Mouse (Mus musculus): Measurements from ENCODE around the gene Scaf11. TPM values are rescaled to one million over a fixed set of nuclear protein-coding genes. Genes with fewer than 3 reads are reported as not detected.
A peak's percentile ranks its signal among the peaks of the same experiment; 100 is the strongest.

Scaf11 gene
- total and polyA plus RNA-seq, 2 experiments from 2014 or later = 25.2 to 46.1 TPM

DNA sequence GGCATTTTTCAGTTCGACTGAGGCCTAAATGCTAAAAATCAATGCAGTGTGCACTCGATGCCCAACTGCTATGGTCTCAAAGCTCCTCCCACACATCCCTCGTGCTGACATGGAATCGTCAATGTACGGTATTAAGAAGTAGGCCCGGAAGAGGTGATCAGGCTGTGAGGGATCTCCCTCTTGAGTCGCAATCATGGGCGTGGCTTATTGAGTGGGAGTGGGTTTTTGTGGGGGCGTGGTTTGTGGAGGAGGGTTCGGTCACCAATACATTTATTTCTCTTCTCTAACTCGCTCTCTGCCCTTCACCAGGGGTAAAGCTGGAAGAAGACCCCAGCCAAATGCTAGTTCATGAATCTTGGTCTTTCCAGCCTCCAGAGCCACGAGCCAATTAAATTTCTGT, 17.4 kb upstream of the Scaf11 start:
- no peak overlapping the region for H3K4me2 ChIP-seq (ENCODE audit: low read depth, low read length)
- H3K4me1 ChIP-seq (ENCODE audit: insufficient read depth, low read length) = no peaks in the 10 kb centered on the region
- H3K4me3 ChIP-seq (ENCODE audit: low read length) = no peak overlapping the region
- H3K27ac ChIP-seq = no peak overlapping the region
- 91% methylated on average over 12 of the region's 12 CpGs for WGBS
- no peak overlapping the region for H3K9ac ChIP-seq (replicated peaks; ENCODE audit: low read length)
- H3K9me3 ChIP-seq (ENCODE audit: low read length) = no peaks in the 10 kb centered on the region
- no peak for TF ChIP-seq CTCF (IDR thresholded peaks at IDR 0.05; ENCODE audit: low read depth)
- H3K27me3 ChIP-seq (ENCODE audit: insufficient read depth, low read length) = no peaks in the 10 kb centered on the region
- DNase-seq (ENCODE audit: low spot score) (no peak), ATAC-seq (no peak)
- H3K36me3 ChIP-seq (ENCODE audit: insufficient read depth, low read length) = no peaks in the 10 kb centered on the region

DNA sequence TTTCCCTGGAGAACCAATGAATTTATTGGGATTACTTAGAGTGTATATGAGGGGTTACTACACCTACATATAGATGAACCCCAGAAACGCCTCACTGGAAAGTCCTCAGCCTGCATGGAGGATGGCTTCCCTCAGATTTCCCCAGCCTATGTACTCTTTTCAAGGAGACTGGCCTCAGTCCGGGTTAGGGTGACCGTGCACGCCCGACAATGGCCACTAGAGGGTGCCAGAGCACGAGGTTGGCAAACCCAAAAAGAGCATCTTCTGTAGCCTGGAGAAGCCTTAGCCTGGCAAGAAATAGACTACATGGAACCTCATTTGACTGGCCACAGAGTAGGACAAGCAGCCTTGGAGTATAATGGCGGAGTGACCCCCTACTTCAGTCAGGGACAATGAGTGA, 15.7 kb upstream of the Scaf11 start:
- no peak overlapping the region for H3K9ac ChIP-seq (replicated peaks; ENCODE audit: low read length)
- H3K27me3 ChIP-seq (ENCODE audit: insufficient read depth, low read length) = no peaks in the 10 kb centered on the region
- TF ChIP-seq CTCF (IDR thresholded peaks at IDR 0.05; ENCODE audit: low read depth) = peak; percentile 94
- no peak overlapping the region for H3K4me3 ChIP-seq (ENCODE audit: low read length)
- H3K4me1 ChIP-seq (ENCODE audit: insufficient read depth, low read length) = no peaks in the 10 kb centered on the region
- no peaks in the 10 kb centered on the region for H3K36me3 ChIP-seq (ENCODE audit: insufficient read depth, low read length)
- H3K27ac ChIP-seq = no peak overlapping the region
- 9% methylated on average over 7 of the region's 7 CpGs for WGBS
- peak; percentile 62; the same call in 1 of the 2 replicates for ATAC-seq
- no peaks in the 10 kb centered on the region for H3K9me3 ChIP-seq (ENCODE audit: low read length)
- peak; percentile 84 for DNase-seq (ENCODE audit: low spot score)
- H3K4me2 ChIP-seq (ENCODE audit: low read depth, low read length) = no peak overlapping the region

DNA sequence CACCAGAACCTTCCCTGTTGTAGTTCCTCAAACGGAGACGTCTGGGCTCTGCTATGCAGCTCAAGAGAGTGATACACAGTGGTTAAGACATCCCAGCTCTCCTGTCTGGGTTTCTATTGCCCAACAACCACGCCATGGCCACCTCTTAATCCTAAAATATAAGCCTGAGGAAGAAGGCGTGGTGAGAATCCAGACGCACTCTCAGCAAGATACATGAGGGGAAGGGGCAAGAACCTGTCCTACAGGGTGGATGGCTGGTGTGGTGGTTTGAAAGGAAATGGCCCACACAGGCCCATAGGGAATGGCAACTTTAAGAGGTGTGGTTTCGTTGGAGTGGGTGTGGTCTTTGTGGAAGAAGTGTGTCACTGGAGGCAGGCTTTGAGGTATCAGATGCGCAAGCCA, 14.9 kb upstream of the Scaf11 start:
- DNase-seq (ENCODE audit: low spot score) (no peak), ATAC-seq (no peak)
- WGBS = 87% methylated on average over 7 of the region's 7 CpGs
- Histone ChIP-seq H3K4me3 (ENCODE audit: low read length) (no peak overlapping the region), H3K4me1 (ENCODE audit: insufficient read depth, low read length) (no peaks in the 10 kb centered on the region), H3K27ac (no peak overlapping the region), H3K36me3 (ENCODE audit: insufficient read depth, low read length) (no peaks in the 10 kb centered on the region), H3K4me2 (ENCODE audit: low read depth, low read length) (no peak overlapping the region), H3K9me3 (ENCODE audit: low read length) (no peaks in the 10 kb centered on the region), H3K27me3 (ENCODE audit: insufficient read depth, low read length) (no peaks in the 10 kb centered on the region), H3K9ac (replicated peaks; ENCODE audit: low read length) (no peak overlapping the region)
- no peak for TF ChIP-seq CTCF (IDR thresholded peaks at IDR 0.05; ENCODE audit: low read depth)

DNA sequence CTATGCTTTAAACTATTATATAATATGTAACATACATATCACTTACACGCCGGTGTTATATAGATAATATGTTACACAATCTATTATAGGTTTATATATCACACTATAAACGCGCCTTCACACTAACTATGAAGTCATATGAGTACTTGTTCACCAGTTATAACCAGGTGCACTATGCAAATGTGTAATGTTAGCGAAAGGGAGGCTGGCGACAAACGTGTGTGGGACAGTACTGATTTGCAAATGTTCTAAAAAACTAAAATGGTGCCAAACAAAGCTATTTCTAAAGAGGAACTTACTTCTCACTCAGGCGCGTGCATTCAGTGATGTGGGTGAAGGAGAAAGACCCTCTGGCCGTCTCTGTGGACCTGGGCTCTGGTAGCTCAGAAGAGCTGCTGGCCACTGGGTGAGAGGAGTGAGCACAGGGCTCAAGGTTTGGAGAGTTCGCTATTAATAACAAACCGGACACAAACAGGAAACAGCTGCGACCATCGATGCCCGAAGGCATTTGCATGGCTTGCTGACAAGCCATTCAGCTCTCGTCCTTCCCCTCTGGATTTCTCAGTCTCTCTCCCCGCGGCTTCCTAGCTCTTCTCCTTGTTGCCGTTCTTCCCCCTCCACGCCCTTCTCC, 13.8 kb upstream of the Scaf11 start:
- no peak for DNase-seq (ENCODE audit: low spot score)
- no peak for TF ChIP-seq CTCF (IDR thresholded peaks at IDR 0.05; ENCODE audit: low read depth)
- 76% methylated on average over 20 of the region's 20 CpGs for WGBS
- no peaks in the 10 kb centered on the region for H3K27me3 ChIP-seq (ENCODE audit: insufficient read depth, low read length)
- no peaks in the 10 kb centered on the region for H3K36me3 ChIP-seq (ENCODE audit: insufficient read depth, low read length)
- no peak overlapping the region for H3K4me2 ChIP-seq (ENCODE audit: low read depth, low read length)
- no peaks in the 10 kb centered on the region for H3K4me1 ChIP-seq (ENCODE audit: insufficient read depth, low read length)
- no peak for ATAC-seq
- H3K4me3 ChIP-seq (ENCODE audit: low read length) = no peak overlapping the region
- no peak overlapping the region for H3K9ac ChIP-seq (replicated peaks; ENCODE audit: low read length)
- no peaks in the 10 kb centered on the region for H3K9me3 ChIP-seq (ENCODE audit: low read length)
- H3K27ac ChIP-seq = no peak overlapping the region

DNA sequence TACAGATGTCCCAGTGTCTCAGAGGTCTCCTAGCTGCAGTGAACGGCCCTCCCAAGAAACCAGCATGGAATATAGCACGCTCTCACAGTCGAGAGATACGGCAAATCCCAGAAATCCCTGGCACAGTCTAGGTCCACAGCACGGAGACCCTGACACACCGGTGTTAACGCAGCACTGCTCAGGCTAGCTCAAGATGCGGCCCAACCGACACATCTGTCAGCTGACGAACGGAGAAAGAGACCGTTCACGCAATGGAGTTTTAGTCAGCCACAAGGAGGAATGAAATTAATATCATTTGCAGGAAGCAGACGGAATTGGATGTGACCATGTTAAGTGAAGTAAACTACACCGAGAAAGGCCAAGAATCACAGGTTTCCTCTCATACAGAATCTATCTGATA, 13.3 kb upstream of the Scaf11 start:
- no peaks in the 10 kb centered on the region for H3K36me3 ChIP-seq (ENCODE audit: insufficient read depth, low read length)
- 88% methylated on average over 15 of the region's 15 CpGs for WGBS
- ATAC-seq = no peak
- no peaks in the 10 kb centered on the region for H3K27me3 ChIP-seq (ENCODE audit: insufficient read depth, low read length)
- TF ChIP-seq CTCF (IDR thresholded peaks at IDR 0.05; ENCODE audit: low read depth) = no peak
- no peak overlapping the region for H3K27ac ChIP-seq
- H3K9ac ChIP-seq (replicated peaks; ENCODE audit: low read length) = no peak overlapping the region
- no peak overlapping the region for H3K4me2 ChIP-seq (ENCODE audit: low read depth, low read length)
- no peak overlapping the region for H3K4me3 ChIP-seq (ENCODE audit: low read length)
- DNase-seq (ENCODE audit: low spot score) = no peak
- H3K9me3 ChIP-seq (ENCODE audit: low read length) = no peaks in the 10 kb centered on the region
- no peaks in the 10 kb centered on the region for H3K4me1 ChIP-seq (ENCODE audit: insufficient read depth, low read length)

DNA sequence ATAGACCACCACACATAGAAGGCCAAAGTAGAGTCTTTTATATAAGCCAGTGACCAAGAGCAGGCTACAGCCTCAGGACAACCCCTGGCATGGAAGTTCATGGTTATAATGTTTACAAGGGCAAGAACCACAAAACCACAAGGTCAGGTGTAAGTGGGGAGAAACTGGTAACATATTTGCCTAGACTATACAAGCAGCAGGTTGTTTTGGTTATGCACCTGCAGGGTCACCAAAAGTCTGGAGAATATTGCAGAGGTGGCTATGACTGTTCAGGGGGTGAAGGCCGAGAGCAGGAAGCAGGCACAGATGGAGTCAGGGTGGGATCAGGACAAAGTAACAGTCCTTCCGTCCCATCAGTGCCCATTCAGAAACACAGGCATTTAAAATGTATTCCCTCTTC, 7.7 kb upstream of the Scaf11 start:
- H3K4me1 ChIP-seq (ENCODE audit: insufficient read depth, low read length) = no peaks in the 10 kb centered on the region
- no peak overlapping the region for H3K4me2 ChIP-seq (ENCODE audit: low read depth, low read length)
- 86% methylated on average over 2 of the region's 2 CpGs for WGBS
- no peak overlapping the region for H3K4me3 ChIP-seq (ENCODE audit: low read length)
- H3K9me3 ChIP-seq (ENCODE audit: low read length) = no peaks in the 10 kb centered on the region
- TF ChIP-seq CTCF (IDR thresholded peaks at IDR 0.05; ENCODE audit: low read depth) = no peak
- no peaks in the 10 kb centered on the region for H3K36me3 ChIP-seq (ENCODE audit: insufficient read depth, low read length)
- no peak overlapping the region for H3K9ac ChIP-seq (replicated peaks; ENCODE audit: low read length)
- no peaks in the 10 kb centered on the region for H3K27me3 ChIP-seq (ENCODE audit: insufficient read depth, low read length)
- ATAC-seq (no peak), DNase-seq (ENCODE audit: low spot score) (no peak)
- H3K27ac ChIP-seq = no peak overlapping the region

DNA sequence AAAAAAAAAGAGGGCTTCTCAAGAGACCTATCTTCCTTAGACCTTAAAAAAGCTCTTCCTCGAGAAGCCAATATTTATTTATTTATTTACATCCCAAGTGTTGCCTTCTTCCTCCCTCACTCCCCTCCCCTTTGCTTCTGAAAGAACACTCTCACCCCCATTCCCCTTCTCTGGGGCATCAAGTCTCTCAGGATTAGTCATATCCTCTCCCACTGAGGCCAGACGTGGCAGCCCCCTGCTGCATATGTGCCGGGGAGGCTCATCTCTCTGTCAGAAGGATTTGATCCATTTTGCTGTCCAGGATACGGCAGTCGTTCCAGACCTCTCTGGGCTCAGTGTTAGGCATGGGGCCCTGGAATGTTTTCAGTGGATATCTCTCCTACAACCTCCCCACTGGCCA, 7.2 kb upstream of the Scaf11 start:
- ATAC-seq = no peak
- H3K4me2 ChIP-seq (ENCODE audit: low read depth, low read length) = no peak overlapping the region
- H3K4me3 ChIP-seq (ENCODE audit: low read length) = no peak overlapping the region
- H3K27me3 ChIP-seq (ENCODE audit: insufficient read depth, low read length) = no peaks in the 10 kb centered on the region
- H3K9ac ChIP-seq (replicated peaks; ENCODE audit: low read length) = no peak overlapping the region
- WGBS = 73% methylated on average over 5 of the region's 5 CpGs
- no peak for TF ChIP-seq CTCF (IDR thresholded peaks at IDR 0.05; ENCODE audit: low read depth)
- no peak for DNase-seq (ENCODE audit: low spot score)
- no peaks in the 10 kb centered on the region for H3K36me3 ChIP-seq (ENCODE audit: insufficient read depth, low read length)
- no peaks in the 10 kb centered on the region for H3K4me1 ChIP-seq (ENCODE audit: insufficient read depth, low read length)
- H3K9me3 ChIP-seq (ENCODE audit: low read length) = no peaks in the 10 kb centered on the region
- H3K27ac ChIP-seq = no peak overlapping the region

Measured in hindbrain, postnatal 0 days (tissue).